In genomic region chr2:3924696-3925095, GRCm38 (mm10) we compare ENCODE assay signal across 25 mouse cellular contexts.
A peak's percentile ranks its signal among the peaks of the same experiment; 100 is the strongest.
DNase-seq lines count a peak whose midpoint lies in the region; ATAC-seq and TF ChIP-seq lines count a peak whose summit lies in the region.
"Had no signal": no experiment of that assay in that cellular context is flagged by ENCODE, and none has a peak within 500 bp of the region (broad histone marks: within the 10 kb centered on the region; RNA-seq: fewer than 3 reads in every experiment).

No protein-coding gene starts in this region.

- H3K36me3 ChIP-seq in forebrain, postnatal 0 days (ENCODE audit: insufficient read depth) = no peaks in the 10 kb centered on the region
- no peaks in the 10 kb centered on the region for H3K36me3 ChIP-seq in forebrain, embryonic 15.5 days
- H3K36me3 ChIP-seq in midbrain, postnatal 0 days (ENCODE audit: insufficient read depth, low read length) = no peaks in the 10 kb centered on the region
- H3K36me3 ChIP-seq in midbrain, embryonic 11.5 days (ENCODE audit: control insufficient read depth, insufficient read depth, low read length) = no peaks in the 10 kb centered on the region
- no peaks in the 10 kb centered on the region for H3K36me3 ChIP-seq in heart, embryonic 11.5 days (ENCODE audit: control insufficient read depth, insufficient read depth, low read length)
- H3K36me3 ChIP-seq: embryonic facial prominence, embryonic 13.5 days; embryonic facial prominence, embryonic 15.5 days; forebrain, embryonic 10.5 days; forebrain, embryonic 12.5 days had no signal

- 46% methylated on average over 6 of the region's 6 CpGs for WGBS in forebrain, postnatal 0 days
- WGBS in forebrain, embryonic 15.5 days = 67% methylated on average over 6 of the region's 6 CpGs
- 62% methylated on average over 6 of the region's 6 CpGs for WGBS in midbrain, postnatal 0 days
- WGBS in midbrain, embryonic 11.5 days = 79% methylated on average over 6 of the region's 6 CpGs
- 71% methylated on average over 6 of the region's 6 CpGs for WGBS in heart, embryonic 11.5 days (ENCODE audit: insufficient replicate concordance)

- H3K4me3 ChIP-seq in forebrain, postnatal 0 days (ENCODE audit: low read depth, low read length) = no peak overlapping the region
- H3K4me3 ChIP-seq in forebrain, embryonic 15.5 days = no peak overlapping the region
- no peak overlapping the region for H3K4me3 ChIP-seq in midbrain, postnatal 0 days (ENCODE audit: low read depth, low read length)
- H3K4me3 ChIP-seq in midbrain, embryonic 11.5 days (ENCODE audit: low read depth, low read length) = no peak overlapping the region
- no peak overlapping the region for H3K4me3 ChIP-seq in heart, embryonic 11.5 days (ENCODE audit: low read depth, low read length)
- H3K4me3 ChIP-seq: embryonic facial prominence, embryonic 13.5 days; embryonic facial prominence, embryonic 15.5 days; erythroblast, embryonic 14.5 days; forebrain, embryonic 10.5 days; forebrain, embryonic 12.5 days had no signal

- H3K9me3 ChIP-seq in forebrain, postnatal 0 days (ENCODE audit: low read length) = no peaks in the 10 kb centered on the region
- no peaks in the 10 kb centered on the region for H3K9me3 ChIP-seq in forebrain, embryonic 15.5 days
- no peaks in the 10 kb centered on the region for H3K9me3 ChIP-seq in midbrain, postnatal 0 days (ENCODE audit: low read length)
- H3K9me3 ChIP-seq in midbrain, embryonic 11.5 days (ENCODE audit: control insufficient read depth, low read length) = no peaks in the 10 kb centered on the region
- H3K9me3 ChIP-seq in heart, embryonic 11.5 days (replicated peaks; ENCODE audit: control insufficient read depth, low read length) = no peaks in the 10 kb centered on the region
- H3K9me3 ChIP-seq: embryonic facial prominence, embryonic 13.5 days; embryonic facial prominence, embryonic 15.5 days; forebrain, embryonic 10.5 days; forebrain, embryonic 12.5 days had no signal

- TF ChIP-seq POLR2A in brain, embryonic 14.5 days (IDR thresholded peaks at IDR 0.05; ENCODE audit: borderline replicate concordance, extremely low read depth, insufficient read depth, insufficient read length, poor library complexity, severe bottlenecking) = no peak

- peak; percentile 55 for ATAC-seq in forebrain, postnatal 0 days
- ATAC-seq in forebrain, embryonic 15.5 days (replicated peaks) = no peak
- ATAC-seq in midbrain, postnatal 0 days (ENCODE audit: low FRiP score) = no peak
- no peak for ATAC-seq in midbrain, embryonic 11.5 days (ENCODE audit: low FRiP score)
- no peak for ATAC-seq in heart, embryonic 11.5 days (replicated peaks; ENCODE audit: insufficient number of reproducible peaks, low FRiP score, low TSS enrichment)
- ATAC-seq: activated CD4-positive, CD25-positive, alpha-beta regulatory T cell, adult 4 months; forebrain, embryonic 14.5 days had no signal

- H3K27ac ChIP-seq in forebrain, postnatal 0 days (ENCODE audit: low read depth, low read length) = peak overlapping the region; percentile 70
- no peak overlapping the region for H3K27ac ChIP-seq in forebrain, embryonic 15.5 days (replicated peaks)
- 0 out of 2 replicates have a peak overlapping the region, but pooled peaks have one; percentile 32 for H3K27ac ChIP-seq in midbrain, postnatal 0 days (ENCODE audit: low read depth, low read length)
- no peak overlapping the region for H3K27ac ChIP-seq in midbrain, embryonic 11.5 days (ENCODE audit: low read depth, low read length)
- H3K27ac ChIP-seq in heart, embryonic 11.5 days (ENCODE audit: low read depth, low read length) = no peak overlapping the region
- H3K27ac ChIP-seq: embryonic facial prominence, embryonic 13.5 days; embryonic facial prominence, embryonic 15.5 days; forebrain, embryonic 10.5 days; forebrain, embryonic 12.5 days had no signal

- H3K4me2 ChIP-seq in forebrain, postnatal 0 days (ENCODE audit: low read depth) = no peak overlapping the region
- no peak overlapping the region for H3K4me2 ChIP-seq in forebrain, embryonic 15.5 days (replicated peaks)
- no peak overlapping the region for H3K4me2 ChIP-seq in midbrain, postnatal 0 days (ENCODE audit: low read depth, low read length, poor library complexity, severe bottlenecking)
- no peak overlapping the region for H3K4me2 ChIP-seq in midbrain, embryonic 11.5 days
- no peak overlapping the region for H3K4me2 ChIP-seq in heart, embryonic 11.5 days
- H3K4me2 ChIP-seq: embryonic facial prominence, embryonic 13.5 days; embryonic facial prominence, embryonic 15.5 days; forebrain, embryonic 12.5 days had no signal

- H3K4me1 ChIP-seq in forebrain, postnatal 0 days (ENCODE audit: insufficient read depth) = peaks cover 14% of the 10 kb centered on the region; the same call in 1 of the 2 replicates
- H3K4me1 ChIP-seq in forebrain, embryonic 15.5 days = no peaks in the 10 kb centered on the region
- peaks cover 5% of the 10 kb centered on the region; the same call in 1 of the 2 replicates for H3K4me1 ChIP-seq in midbrain, postnatal 0 days (ENCODE audit: insufficient read depth, low read length)
- H3K4me1 ChIP-seq in midbrain, embryonic 11.5 days (ENCODE audit: control insufficient read depth, insufficient read depth, low read length) = peaks cover 6% of the 10 kb centered on the region
- H3K4me1 ChIP-seq in heart, embryonic 11.5 days (ENCODE audit: control insufficient read depth, insufficient read depth, low read length) = no peaks in the 10 kb centered on the region
- H3K4me1 ChIP-seq: embryonic facial prominence, embryonic 13.5 days; embryonic facial prominence, embryonic 15.5 days had no signal

- TF ChIP-seq CTCF in forebrain, postnatal 0 days (IDR thresholded peaks at IDR 0.05; ENCODE audit: low read depth) = peak; percentile 43
- peak; percentile 55 for TF ChIP-seq CTCF in midbrain, postnatal 0 days (IDR thresholded peaks at IDR 0.05)
- no peak for TF ChIP-seq CTCF in brain, embryonic 14.5 days (IDR thresholded peaks at IDR 0.05; ENCODE audit: borderline replicate concordance, extremely low read depth, insufficient read depth, insufficient read length)

- peak; percentile 50 for DNase-seq in forebrain, postnatal 0 days
- DNase-seq in midbrain, postnatal 0 days (ENCODE audit: low spot score) = no peak
- no peak for DNase-seq in midbrain, embryonic 11.5 days (ENCODE audit: low spot score, missing footprints)
- peak; percentile 17 for DNase-seq in CD4-positive helper T cell, adult 2 months (ENCODE audit: low read depth, low spot score)
- DNase-seq in brain, embryonic 14.5 days (ENCODE audit: low read depth) = peak; percentile 5
- DNase-seq: adrenal gland, adult 8-10 months; adrenal gland, postnatal 14 days; adrenal gland, postnatal 36 days; B cell, adult 2 months; cerebellum, adult 11 months; cerebellum, adult 18-20 months; cerebellum, adult 8-10 months; cerebellum, adult 9-11 months; cerebellum, postnatal 14 days; cerebellum, postnatal 36 days; embryo, embryonic 11 days had no signal

- no peaks in the 10 kb centered on the region for H3K27me3 ChIP-seq in forebrain, postnatal 0 days (ENCODE audit: insufficient read depth, low read length)
- H3K27me3 ChIP-seq in forebrain, embryonic 15.5 days = no peaks in the 10 kb centered on the region
- H3K27me3 ChIP-seq in midbrain, postnatal 0 days (ENCODE audit: insufficient read depth, low read length) = no peaks in the 10 kb centered on the region
- H3K27me3 ChIP-seq in midbrain, embryonic 11.5 days (ENCODE audit: control insufficient read depth, insufficient read depth, low read length) = no peaks in the 10 kb centered on the region
- no peaks in the 10 kb centered on the region for H3K27me3 ChIP-seq in heart, embryonic 11.5 days (ENCODE audit: control insufficient read depth, insufficient read depth, low read length)
- H3K27me3 ChIP-seq: embryonic facial prominence, embryonic 13.5 days; embryonic facial prominence, embryonic 15.5 days; forebrain, embryonic 12.5 days had no signal

- no peak overlapping the region for H3K9ac ChIP-seq in forebrain, postnatal 0 days
- no peak overlapping the region for H3K9ac ChIP-seq in forebrain, embryonic 15.5 days (replicated peaks)
- H3K9ac ChIP-seq in midbrain, postnatal 0 days (replicated peaks; ENCODE audit: low read length, poor library complexity, severe bottlenecking) = no peak overlapping the region
- H3K9ac ChIP-seq in midbrain, embryonic 11.5 days (ENCODE audit: low read length) = no peak overlapping the region
- H3K9ac ChIP-seq in heart, embryonic 11.5 days (ENCODE audit: low read depth, low read length) = no peak overlapping the region
- H3K9ac ChIP-seq: embryonic facial prominence, embryonic 13.5 days; embryonic facial prominence, embryonic 15.5 days; forebrain, embryonic 12.5 days had no signal

Comparison
In these comparisons a context has a peak if more than half of its experiments do, and no peak if none do; other contexts are left out.
1. H3K27ac ChIP-seq: peak in forebrain, postnatal 0 days (single experiment) and midbrain, postnatal 0 days (single experiment); none in forebrain, embryonic 15.5 days (single experiment), midbrain, embryonic 11.5 days (single experiment) and heart, embryonic 11.5 days (single experiment).
2. DNase-seq: peak in forebrain, postnatal 0 days (single experiment), CD4-positive helper T cell, adult 2 months (single experiment) and brain, embryonic 14.5 days (single experiment); none in midbrain, postnatal 0 days (single experiment) and midbrain, embryonic 11.5 days (single experiment).